Mouse (Mus musculus): Measurements from ENCODE around the gene Stac.

Gene Stac

GRCm38 (mm10) chr9:111514586-111515473 is 175.3 kb downstream of the Stac start:
- DNase-seq (ENCODE audit: low spot score): no peak
